Mouse (Mus musculus) right cerebral cortex, postnatal 36 days (tissue): ENCODE results near the gene Fkbp5.
"Not testable (repeated sequence)": the region's sequence is repeated elsewhere in the genome, so short reads cannot be mapped to it uniquely, and the experiment has no call there.

Source experiments
- DNase-seq, 2 experiments: peaks; one replicate each; pipeline ENCODE4 v3.0.0; 2022; ENCODE audit warnings: low spot score in 2 of 2, mixed read lengths in 1 of 2

Gene Fkbp5

GRCm38 (mm10) chr17:28517441-28517955 is at the start of gene Fkbp5:
Gene Fkbp5 (minus strand): TSS chr17:28517527.
- peak in 1 of 2 experiments; percentile 44 for DNase-seq

- DNase-seq = no peak
Observed at GRCm38 (mm10) chr17:28565181-28565580, 47.9 kb upstream of the Fkbp5 start.

- DNase-seq = no peak
Observed at GRCm38 (mm10) chr17:28561613-28562012, 44.3 kb upstream of the Fkbp5 start.

GRCm38 (mm10) chr17:28560598-28560997 is 43.3 kb upstream of the Fkbp5 start, which contains the start of gene Clps:
Gene Clps (minus strand): TSS chr17:28560766.
- no peak for DNase-seq

- DNase-seq = no peak
Observed at GRCm38 (mm10) chr17:28557772-28558171, 40.4 kb upstream of the Fkbp5 start.

GRCm38 (mm10) chr17:28556635-28557396 is 39.5 kb upstream of the Fkbp5 start:
- no peak for DNase-seq

GRCm38 (mm10) chr17:28554021-28554420 is 36.7 kb upstream of the Fkbp5 start:
- not testable (repeated sequence) for DNase-seq

GRCm38 (mm10) chr17:28553040-28553793 is 35.9 kb upstream of the Fkbp5 start:
- peak; percentile 50 to 52 for DNase-seq

GRCm38 (mm10) chr17:28549111-28549510 is 31.8 kb upstream of the Fkbp5 start, which contains the start of gene Clpsl2:
Gene Clpsl2 (plus strand): TSS chr17:28549411.
- DNase-seq = no peak

GRCm38 (mm10) chr17:28548550-28548949 is 31.2 kb upstream of the Fkbp5 start:
- DNase-seq = no peak

GRCm38 (mm10) chr17:28546925-28547324 is 29.6 kb upstream of the Fkbp5 start:
- DNase-seq = no peak

- DNase-seq = no peak
Observed at GRCm38 (mm10) chr17:28537881-28538280, 20.6 kb upstream of the Fkbp5 start.

GRCm38 (mm10) chr17:28533327-28533726 is 16.0 kb upstream of the Fkbp5 start:
- no peak for DNase-seq

- DNase-seq = no peak
Observed at GRCm38 (mm10) chr17:28532557-28532956, 15.2 kb upstream of the Fkbp5 start.

GRCm38 (mm10) chr17:28531946-28532345 is 14.6 kb upstream of the Fkbp5 start:
- DNase-seq = no peak

- DNase-seq = no peak
Observed at GRCm38 (mm10) chr17:28530506-28530905, 13.2 kb upstream of the Fkbp5 start, which contains the start of gene Armc12. Gene Armc12 (plus strand): TSS chr17:28530806.

- no peak for DNase-seq
Observed at GRCm38 (mm10) chr17:28529116-28529515, 11.8 kb upstream of the Fkbp5 start.

- DNase-seq = peak; percentile 78 to 79
Observed at GRCm38 (mm10) chr17:28528043-28528351, 10.7 kb upstream of the Fkbp5 start.

GRCm38 (mm10) chr17:28527184-28528042 is 10.1 kb upstream of the Fkbp5 start:
- no peak for DNase-seq

GRCm38 (mm10) chr17:28524831-28525430 is 7.6 kb upstream of the Fkbp5 start:
- DNase-seq = no peak

GRCm38 (mm10) chr17:28524009-28524695 is 6.8 kb upstream of the Fkbp5 start:
- no peak for DNase-seq
